Mouse (Mus musculus) C2C12 (cell line): Measurements from ENCODE around the gene Prpf31.

Source experiments
- CEBPB ChIP-seq: IDR thresholded peaks from one replicate; pipeline ENCODE4 v1.6.1; 2011; ENCODE audit warnings: low read depth, mild to moderate bottlenecking, control low read depth, moderate library complexity
- CTCF ChIP-seq: IDR thresholded peaks from one replicate; pipeline ENCODE4 v1.5.1; 2011; ENCODE audit not compliant: control insufficient read depth, insufficient read depth, insufficient read length
- FOSL1 ChIP-seq: IDR thresholded peaks from one replicate; pipeline ENCODE4 v1.8.0; 2011; ENCODE audit warnings: mild to moderate bottlenecking, low read length; ENCODE audit not compliant: poor library complexity, insufficient read depth, severe bottlenecking
- MAX ChIP-seq: IDR thresholded peaks from one replicate; pipeline ENCODE4 v1.6.1; 2011; ENCODE audit warnings: mild to moderate bottlenecking, control low read depth
- MYOD1 ChIP-seq: IDR thresholded peaks from one replicate; pipeline ENCODE4 v1.6.1; 2011; ENCODE audit warnings: low read depth; ENCODE audit not compliant: control insufficient read depth, insufficient read length
- MYOG ChIP-seq: IDR thresholded peaks from one replicate; pipeline ENCODE4 v1.6.1; 2011; ENCODE audit not compliant: control insufficient read depth, insufficient read length; ENCODE audit errors: extremely low read depth
- USF1 ChIP-seq: IDR thresholded peaks from one replicate; pipeline ENCODE4 v1.6.1; 2011; ENCODE audit warnings: low read depth, mild to moderate bottlenecking, control low read depth, moderate library complexity

DNA sequence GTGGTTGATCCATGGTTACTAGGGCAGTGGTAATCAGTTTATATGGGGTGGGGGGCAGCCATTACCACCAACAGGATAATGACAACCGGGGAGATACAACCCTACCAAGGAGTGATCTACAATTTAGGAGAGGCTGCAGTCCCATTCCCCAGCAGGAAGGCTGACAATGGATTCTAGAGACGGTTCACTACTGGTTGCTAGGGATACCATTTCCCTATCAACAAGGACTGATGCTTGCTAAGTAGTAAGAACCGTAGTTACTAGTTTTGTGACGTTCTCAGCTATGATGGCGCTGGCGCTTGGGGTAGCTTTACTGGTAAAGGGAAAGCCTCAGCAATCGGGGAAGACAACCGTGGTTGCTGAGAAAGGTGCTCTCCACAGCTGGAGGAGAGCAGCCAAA is 54.9 kb downstream of the Prpf31 start:
- no peak for TF ChIP-seq CTCF
- no peak for TF ChIP-seq FOSL1
- TF ChIP-seq MYOG = no peak
- no peak for TF ChIP-seq MAX
- no peak for TF ChIP-seq USF1
- TF ChIP-seq CEBPB = no peak
- TF ChIP-seq MYOD1 = no peak
